Mouse (Mus musculus): ENCODE measurements around the gene Angptl2. TPM values are rescaled to one million over a fixed set of nuclear protein-coding genes. Genes with fewer than 3 reads are reported as not detected.

Angptl2 gene
- polyA plus RNA-seq, 1 experiment from 2014 or later, result 18.1 TPM

GRCm38 (mm10) chr2:33222480-33222879, 6.6 kb downstream of the Angptl2 start:
- H3K4me3 ChIP-seq (replicated peaks), result no peak overlapping the region
- ATAC-seq (ENCODE audit: low FRiP score), result no peak
- no peaks in the 10 kb centered on the region for H3K27me3 ChIP-seq
- no peak overlapping the region for H3K27ac ChIP-seq
- H3K36me3 ChIP-seq (replicated peaks), result 0 out of 2 replicates have a peak, but pooled peaks cover 13% of the 10 kb centered on the region
- 87% methylated on average over 6 of the region's 6 CpGs for WGBS
- H3K4me2 ChIP-seq, result no peak overlapping the region
- H3K4me1 ChIP-seq, result peaks cover 34% of the 10 kb centered on the region
- H3K9ac ChIP-seq, result no peak overlapping the region
- no peaks in the 10 kb centered on the region for H3K9me3 ChIP-seq

- WGBS, result 90% methylated on average over 10 of the region's 10 CpGs
- Histone ChIP-seq H3K4me3 (replicated peaks) (no peak overlapping the region), H3K4me2 (no peak overlapping the region), H3K4me1 (peaks cover 24% of the 10 kb centered on the region), H3K27ac (no peak overlapping the region), H3K27me3 (no peaks in the 10 kb centered on the region), H3K9me3 (no peaks in the 10 kb centered on the region), H3K9ac (no peak overlapping the region), H3K36me3 (replicated peaks) (peaks cover 23% of the 10 kb centered on the region)
- ATAC-seq (ENCODE audit: low FRiP score), result no peak
Observed at GRCm38 (mm10) chr2:33223656-33224358, 7.9 kb downstream of the Angptl2 start.

- peaks cover 16% of the 10 kb centered on the region for H3K4me1 ChIP-seq
- 91% methylated on average over 7 of the region's 7 CpGs for WGBS
- peaks cover 36% of the 10 kb centered on the region for H3K36me3 ChIP-seq (replicated peaks)
- H3K9me3 ChIP-seq, result no peaks in the 10 kb centered on the region
- no peak for ATAC-seq (ENCODE audit: low FRiP score)
- no peaks in the 10 kb centered on the region for H3K27me3 ChIP-seq
- H3K9ac ChIP-seq, result no peak overlapping the region
- no peak overlapping the region for H3K4me2 ChIP-seq
- H3K27ac ChIP-seq, result no peak overlapping the region
- no peak overlapping the region for H3K4me3 ChIP-seq (replicated peaks)
Observed at GRCm38 (mm10) chr2:33225921-33226320, 10.1 kb downstream of the Angptl2 start.

GRCm38 (mm10) chr2:33228077-33228476, 12.2 kb downstream of the Angptl2 start:
- no peak overlapping the region for H3K4me3 ChIP-seq (replicated peaks)
- H3K9me3 ChIP-seq, result no peaks in the 10 kb centered on the region
- no peaks in the 10 kb centered on the region for H3K27me3 ChIP-seq
- H3K4me1 ChIP-seq, result peaks cover 29% of the 10 kb centered on the region
- WGBS, result 92% methylated on average over 11 of the region's 11 CpGs
- H3K4me2 ChIP-seq, result no peak overlapping the region
- ATAC-seq (ENCODE audit: low FRiP score), result no peak
- no peak overlapping the region for H3K9ac ChIP-seq
- no peak overlapping the region for H3K27ac ChIP-seq
- peaks cover 37% of the 10 kb centered on the region for H3K36me3 ChIP-seq (replicated peaks)

GRCm38 (mm10) chr2:33228551-33228950, 12.7 kb downstream of the Angptl2 start:
- peaks cover 37% of the 10 kb centered on the region for H3K36me3 ChIP-seq (replicated peaks)
- no peaks in the 10 kb centered on the region for H3K9me3 ChIP-seq
- no peak overlapping the region for H3K4me3 ChIP-seq (replicated peaks)
- no peak overlapping the region for H3K9ac ChIP-seq
- no peaks in the 10 kb centered on the region for H3K27me3 ChIP-seq
- no peak overlapping the region for H3K27ac ChIP-seq
- no peak overlapping the region for H3K4me2 ChIP-seq
- H3K4me1 ChIP-seq, result peaks cover 29% of the 10 kb centered on the region
- WGBS, result 96% methylated on average over 15 of the region's 15 CpGs
- ATAC-seq (ENCODE audit: low FRiP score), result no peak

- no peak overlapping the region for H3K27ac ChIP-seq
- no peak overlapping the region for H3K9ac ChIP-seq
- no peaks in the 10 kb centered on the region for H3K9me3 ChIP-seq
- H3K36me3 ChIP-seq (replicated peaks), result peaks cover 37% of the 10 kb centered on the region
- H3K27me3 ChIP-seq, result no peaks in the 10 kb centered on the region
- ATAC-seq (ENCODE audit: low FRiP score), result no peak
- peaks cover 27% of the 10 kb centered on the region for H3K4me1 ChIP-seq
- no peak overlapping the region for H3K4me2 ChIP-seq
- 79% methylated on average over 10 of the region's 10 CpGs for WGBS
- H3K4me3 ChIP-seq (replicated peaks), result no peak overlapping the region
Observed at GRCm38 (mm10) chr2:33230701-33231100, 14.8 kb downstream of the Angptl2 start.

- 61% methylated on average over 2 of the region's 2 CpGs for whole genome bisulfite sequencing
- H3K4me3 ChIP-seq (replicated peaks), result no peak overlapping the region
- peaks cover 37% of the 10 kb centered on the region for H3K36me3 ChIP-seq (replicated peaks)
- H3K4me2 ChIP-seq, result no peak overlapping the region
- peaks cover 26% of the 10 kb centered on the region for H3K4me1 ChIP-seq
- no peaks in the 10 kb centered on the region for H3K9me3 ChIP-seq
- no peaks in the 10 kb centered on the region for H3K27me3 ChIP-seq
- no peak for ATAC-seq (ENCODE audit: low FRiP score)
- H3K27ac ChIP-seq, result 0 out of 2 replicates have a peak overlapping the region, but pooled peaks have one; percentile 42
- H3K9ac ChIP-seq, result no peak overlapping the region
Observed at GRCm38 (mm10) chr2:33231788-33232187, 15.9 kb downstream of the Angptl2 start.

- Histone ChIP-seq H3K9ac (no peak overlapping the region), H3K27ac (no peak overlapping the region), H3K9me3 (no peaks in the 10 kb centered on the region), H3K4me2 (no peak overlapping the region), H3K36me3 (replicated peaks) (peaks cover 36% of the 10 kb centered on the region), H3K27me3 (no peaks in the 10 kb centered on the region), H3K4me3 (replicated peaks) (no peak overlapping the region), H3K4me1 (peaks cover 21% of the 10 kb centered on the region; the same call in 1 of the 2 replicates)
- ATAC-seq (ENCODE audit: low FRiP score), result no peak
- WGBS, result 78% methylated on average over 6 of the region's 6 CpGs
Observed at GRCm38 (mm10) chr2:33232782-33233570, 17.1 kb downstream of the Angptl2 start.

GRCm38 (mm10) chr2:33233856-33234255, 18.0 kb downstream of the Angptl2 start:
- Histone ChIP-seq H3K36me3 (replicated peaks) (peaks cover 27% of the 10 kb centered on the region), H3K4me1 (peaks cover 21% of the 10 kb centered on the region; the same call in 1 of the 2 replicates), H3K9ac (no peak overlapping the region), H3K27me3 (no peaks in the 10 kb centered on the region), H3K4me3 (replicated peaks) (no peak overlapping the region), H3K9me3 (no peaks in the 10 kb centered on the region), H3K27ac (no peak overlapping the region), H3K4me2 (no peak overlapping the region)
- WGBS, result 76% methylated on average over 5 of the region's 5 CpGs
- no peak for ATAC-seq (ENCODE audit: low FRiP score)

GRCm38 (mm10) chr2:33234848-33235247, 19.0 kb downstream of the Angptl2 start:
- H3K9me3 ChIP-seq, result no peaks in the 10 kb centered on the region
- H3K36me3 ChIP-seq (replicated peaks), result peaks cover 19% of the 10 kb centered on the region
- no peak overlapping the region for H3K27ac ChIP-seq
- no peak overlapping the region for H3K4me3 ChIP-seq (replicated peaks)
- no peak overlapping the region for H3K9ac ChIP-seq
- no peak for ATAC-seq (ENCODE audit: low FRiP score)
- peaks cover 21% of the 10 kb centered on the region; the same call in 1 of the 2 replicates for H3K4me1 ChIP-seq
- 83% methylated on average over 4 of the region's 4 CpGs for WGBS
- H3K27me3 ChIP-seq, result no peaks in the 10 kb centered on the region
- H3K4me2 ChIP-seq, result no peak overlapping the region

GRCm38 (mm10) chr2:33237581-33237980, 21.7 kb downstream of the Angptl2 start:
- no peak overlapping the region for H3K4me2 ChIP-seq
- no peak overlapping the region for H3K27ac ChIP-seq
- H3K27me3 ChIP-seq, result no peaks in the 10 kb centered on the region
- peaks cover 7% of the 10 kb centered on the region; the same call in 1 of the 2 replicates for H3K36me3 ChIP-seq (replicated peaks)
- H3K4me1 ChIP-seq, result peaks cover 11% of the 10 kb centered on the region; the same call in 1 of the 2 replicates
- no peak overlapping the region for H3K9ac ChIP-seq
- no peak for ATAC-seq (ENCODE audit: low FRiP score)
- no peaks in the 10 kb centered on the region for H3K9me3 ChIP-seq
- 87% methylated on average over 6 of the region's 6 CpGs for WGBS
- no peak overlapping the region for H3K4me3 ChIP-seq (replicated peaks)

GRCm38 (mm10) chr2:33244880-33245279, 29.0 kb downstream of the Angptl2 start:
- peaks cover 6% of the 10 kb centered on the region; the same call in 1 of the 2 replicates for H3K4me1 ChIP-seq
- H3K9ac ChIP-seq, result no peak overlapping the region
- no peak overlapping the region for H3K27ac ChIP-seq
- 85% methylated on average over 6 of the region's 6 CpGs for WGBS
- H3K27me3 ChIP-seq, result no peaks in the 10 kb centered on the region
- H3K9me3 ChIP-seq, result no peaks in the 10 kb centered on the region
- no peak overlapping the region for H3K4me3 ChIP-seq (replicated peaks)
- H3K36me3 ChIP-seq (replicated peaks), result peaks cover 45% of the 10 kb centered on the region
- no peak for ATAC-seq (ENCODE audit: low FRiP score)
- no peak overlapping the region for H3K4me2 ChIP-seq
